Mouse (Mus musculus): ENCODE results near the gene Kcnma1. TPM values are rescaled to one million over a fixed set of nuclear protein-coding genes. Genes with fewer than 3 reads are reported as not detected.

Gene Kcnma1
- polyA plus RNA-seq, 1 experiment from 2014 or later = 0.38 TPM

DNA sequence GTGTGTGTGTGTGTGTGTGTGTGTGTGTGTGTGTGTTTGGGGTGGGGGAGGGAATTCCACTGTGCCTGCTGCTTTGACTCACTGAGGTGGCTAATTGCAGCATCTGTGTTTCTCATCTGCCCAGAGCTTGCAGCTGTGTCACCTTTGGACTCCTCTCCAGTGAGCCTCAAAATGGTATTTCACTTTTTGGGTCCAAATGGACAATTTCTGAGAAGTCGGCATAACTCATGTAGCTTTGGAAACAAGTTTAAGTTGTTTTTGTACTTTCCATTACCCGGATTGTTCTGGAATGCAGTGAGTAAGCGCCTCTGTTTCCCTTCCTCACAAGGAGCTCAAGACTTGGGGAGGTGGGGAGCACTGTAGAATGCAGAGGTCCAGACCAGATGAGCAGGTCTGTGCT lies 317.9 kb downstream of the Kcnma1 start:
- Histone ChIP-seq H3K4me2 (ENCODE audit: low read depth, low read length) (no peak overlapping the region), H3K9ac (ENCODE audit: low read length) (no peak overlapping the region), H3K4me1 (ENCODE audit: control insufficient read depth, insufficient read depth, low read length) (no peaks in the 10 kb centered on the region), H3K9me3 (replicated peaks; ENCODE audit: control insufficient read depth, low read length) (no peaks in the 10 kb centered on the region), H3K4me3 (ENCODE audit: low read length) (no peak overlapping the region), H3K27ac (ENCODE audit: low read length) (no peak overlapping the region), H3K36me3 (ENCODE audit: control insufficient read depth, insufficient read depth) (no peaks in the 10 kb centered on the region), H3K27me3 (ENCODE audit: control insufficient read depth, insufficient read depth, low read length) (peaks cover 64% of the 10 kb centered on the region)
- no peak for ATAC-seq (replicated peaks; ENCODE audit: extremely low read depth, insufficient read depth, low FRiP score)
- 67% methylated on average over 3 of the region's 3 CpGs for WGBS

DNA sequence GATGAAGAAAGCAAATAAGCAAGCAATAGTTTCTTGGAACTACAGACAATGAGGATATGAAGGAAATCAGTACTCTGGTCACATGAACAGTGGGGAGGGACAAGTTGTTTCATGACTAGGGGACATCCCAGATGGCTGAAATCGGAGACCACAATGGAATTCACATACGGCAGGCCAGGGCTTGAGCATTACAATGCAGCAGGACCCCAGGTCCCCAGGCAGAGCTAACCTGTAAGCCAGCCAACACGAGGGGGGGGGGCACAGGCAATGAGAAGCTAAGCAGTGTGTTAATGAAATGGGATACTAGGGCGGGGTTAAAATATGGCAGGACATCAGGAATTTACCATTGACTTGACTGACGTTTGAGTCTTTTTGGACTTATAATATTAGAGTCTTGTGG lies 324.6 kb downstream of the Kcnma1 start:
- Histone ChIP-seq H3K36me3 (ENCODE audit: control insufficient read depth, insufficient read depth) (no peaks in the 10 kb centered on the region), H3K4me1 (ENCODE audit: control insufficient read depth, insufficient read depth, low read length) (no peaks in the 10 kb centered on the region), H3K27me3 (ENCODE audit: control insufficient read depth, insufficient read depth, low read length) (peaks cover 87% of the 10 kb centered on the region), H3K4me2 (ENCODE audit: low read depth, low read length) (no peak overlapping the region), H3K27ac (ENCODE audit: low read length) (no peak overlapping the region), H3K9me3 (replicated peaks; ENCODE audit: control insufficient read depth, low read length) (no peaks in the 10 kb centered on the region), H3K9ac (ENCODE audit: low read length) (no peak overlapping the region), H3K4me3 (ENCODE audit: low read length) (no peak overlapping the region)
- no peak for ATAC-seq (replicated peaks; ENCODE audit: extremely low read depth, insufficient read depth, low FRiP score)
- 58% methylated on average over 5 of the region's 5 CpGs for WGBS

DNA sequence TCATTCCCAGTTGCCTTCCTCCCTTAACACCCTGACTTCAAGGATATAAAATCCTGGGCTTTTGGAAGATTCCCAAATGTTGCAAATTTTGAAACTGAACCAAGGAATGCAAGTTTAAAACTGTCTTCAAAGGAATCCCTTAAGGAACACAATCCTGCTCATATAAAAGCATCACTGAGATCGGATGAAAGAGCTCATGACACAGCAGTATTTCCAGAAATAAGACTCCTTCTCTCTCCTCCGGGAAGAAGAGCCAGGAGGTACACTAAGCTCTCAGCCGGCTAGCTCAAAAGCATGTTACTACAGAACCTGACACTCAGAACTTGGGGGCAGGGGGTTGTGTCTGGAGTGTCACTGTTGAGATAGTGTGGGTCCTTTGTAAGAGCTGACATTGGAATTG lies 325.8 kb downstream of the Kcnma1 start:
- H3K9ac ChIP-seq (ENCODE audit: low read length) = no peak overlapping the region
- ATAC-seq (replicated peaks; ENCODE audit: extremely low read depth, insufficient read depth, low FRiP score) = no peak
- H3K27ac ChIP-seq (ENCODE audit: low read length) = no peak overlapping the region
- no peak overlapping the region for H3K4me3 ChIP-seq (ENCODE audit: low read length)
- H3K9me3 ChIP-seq (replicated peaks; ENCODE audit: control insufficient read depth, low read length) = no peaks in the 10 kb centered on the region
- H3K4me1 ChIP-seq (ENCODE audit: control insufficient read depth, insufficient read depth, low read length) = peaks cover 2% of the 10 kb centered on the region; the same call in 1 of the 2 replicates
- 66% methylated on average over 3 of the region's 3 CpGs for WGBS
- H3K27me3 ChIP-seq (ENCODE audit: control insufficient read depth, insufficient read depth, low read length) = peaks cover 88% of the 10 kb centered on the region
- H3K36me3 ChIP-seq (ENCODE audit: control insufficient read depth, insufficient read depth) = no peaks in the 10 kb centered on the region
- H3K4me2 ChIP-seq (ENCODE audit: low read depth, low read length) = no peak overlapping the region

DNA sequence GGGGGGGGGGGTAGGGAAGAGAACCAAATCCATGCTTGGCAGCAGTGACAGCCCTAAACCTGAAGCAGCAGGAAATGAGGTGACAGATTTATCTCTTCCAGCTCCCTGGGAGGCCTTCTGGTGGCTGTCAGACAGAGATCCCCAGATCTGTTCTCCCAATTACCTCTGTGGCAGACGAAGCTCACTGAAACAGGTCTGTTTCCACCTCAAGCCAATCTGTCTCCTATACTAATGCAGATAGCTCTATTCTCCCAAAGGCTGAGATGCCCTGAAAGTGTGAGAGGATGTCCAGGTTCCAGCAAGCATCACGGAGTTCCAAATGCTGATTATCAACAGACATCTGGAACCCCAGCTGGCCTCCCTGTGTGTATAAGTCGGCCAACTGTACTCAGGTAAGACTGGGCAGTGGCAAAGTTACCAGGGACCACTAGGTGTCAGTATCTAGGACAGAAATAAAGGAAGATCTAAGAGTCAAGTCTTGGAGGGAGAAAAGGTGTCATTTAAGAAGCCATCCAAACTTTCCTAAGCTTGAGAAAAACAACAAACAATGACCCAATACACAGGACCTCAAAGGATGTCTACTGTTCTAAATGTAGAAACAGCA lies 329.7 kb downstream of the Kcnma1 start:
- Histone ChIP-seq H3K36me3 (ENCODE audit: control insufficient read depth, insufficient read depth) (no peaks in the 10 kb centered on the region), H3K27me3 (ENCODE audit: control insufficient read depth, insufficient read depth, low read length) (peaks cover 77% of the 10 kb centered on the region), H3K4me3 (ENCODE audit: low read length) (no peak overlapping the region), H3K4me1 (ENCODE audit: control insufficient read depth, insufficient read depth, low read length) (peaks cover 14% of the 10 kb centered on the region), H3K9me3 (replicated peaks; ENCODE audit: control insufficient read depth, low read length) (0 out of 2 replicates have a peak, but pooled peaks cover under 1% of the 10 kb centered on the region), H3K27ac (ENCODE audit: low read length) (no peak overlapping the region), H3K9ac (ENCODE audit: low read length) (no peak overlapping the region), H3K4me2 (ENCODE audit: low read depth, low read length) (no peak overlapping the region)
- ATAC-seq (replicated peaks; ENCODE audit: extremely low read depth, insufficient read depth, low FRiP score) = no peak
- 26% methylated on average over 3 of the region's 3 CpGs for WGBS

DNA sequence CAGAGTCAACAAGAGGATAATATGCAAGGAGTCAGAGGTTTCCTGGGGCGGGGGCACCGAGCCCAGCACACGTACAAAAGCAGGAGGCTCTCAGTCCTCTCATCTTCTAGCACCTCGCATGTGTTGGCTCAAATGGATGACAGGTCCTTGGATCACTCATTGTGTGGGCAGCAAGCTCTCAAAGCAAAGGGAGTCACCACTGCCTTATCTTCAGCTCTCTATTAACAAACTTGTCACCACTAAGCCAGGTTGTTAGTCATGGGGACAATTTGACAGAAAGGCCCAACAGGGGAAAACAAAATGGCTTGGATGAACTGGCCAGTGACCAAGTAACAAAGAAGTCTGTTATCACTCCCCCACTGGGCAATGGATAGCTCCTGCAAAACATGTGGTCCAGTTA lies 331.5 kb downstream of the Kcnma1 start:
- H3K4me1 ChIP-seq (ENCODE audit: control insufficient read depth, insufficient read depth, low read length) = peaks cover 14% of the 10 kb centered on the region
- peak; percentile 89 for ATAC-seq (replicated peaks; ENCODE audit: extremely low read depth, insufficient read depth, low FRiP score)
- 16% methylated on average over 4 of the region's 4 CpGs for WGBS
- 0 out of 2 replicates have a peak, but pooled peaks cover 2% of the 10 kb centered on the region for H3K9me3 ChIP-seq (replicated peaks; ENCODE audit: control insufficient read depth, low read length)
- no peak overlapping the region for H3K27ac ChIP-seq (ENCODE audit: low read length)
- H3K4me3 ChIP-seq (ENCODE audit: low read length) = no peak overlapping the region
- no peak overlapping the region for H3K4me2 ChIP-seq (ENCODE audit: low read depth, low read length)
- no peaks in the 10 kb centered on the region for H3K36me3 ChIP-seq (ENCODE audit: control insufficient read depth, insufficient read depth)
- no peak overlapping the region for H3K9ac ChIP-seq (ENCODE audit: low read length)
- H3K27me3 ChIP-seq (ENCODE audit: control insufficient read depth, insufficient read depth, low read length) = peaks cover 82% of the 10 kb centered on the region

DNA sequence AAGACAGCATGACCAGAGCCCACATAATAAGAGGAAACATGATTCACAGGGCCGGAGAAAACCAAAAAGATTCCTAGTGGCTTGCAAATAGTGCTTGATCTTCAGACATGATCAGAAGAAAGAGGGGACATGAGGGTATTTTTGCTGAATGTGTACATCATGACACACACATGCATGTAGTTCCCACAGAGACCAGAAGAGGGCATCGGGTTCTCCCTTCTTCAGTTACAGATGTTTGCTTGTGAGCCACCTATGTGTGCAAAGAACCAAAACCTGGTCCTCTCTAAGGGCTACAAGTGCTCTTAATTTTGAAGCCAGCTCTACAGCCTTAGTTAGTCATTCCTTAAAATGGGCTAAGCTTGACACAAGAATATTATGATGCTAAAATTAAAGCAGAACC lies 334.9 kb downstream of the Kcnma1 start:
- Histone ChIP-seq H3K4me2 (ENCODE audit: low read depth, low read length) (no peak overlapping the region), H3K27me3 (ENCODE audit: control insufficient read depth, insufficient read depth, low read length) (peaks cover 81% of the 10 kb centered on the region), H3K27ac (ENCODE audit: low read length) (no peak overlapping the region), H3K9me3 (replicated peaks; ENCODE audit: control insufficient read depth, low read length) (0 out of 2 replicates have a peak, but pooled peaks cover 2% of the 10 kb centered on the region), H3K9ac (ENCODE audit: low read length) (no peak overlapping the region), H3K4me3 (ENCODE audit: low read length) (no peak overlapping the region), H3K4me1 (ENCODE audit: control insufficient read depth, insufficient read depth, low read length) (peaks cover 14% of the 10 kb centered on the region), H3K36me3 (ENCODE audit: control insufficient read depth, insufficient read depth) (no peaks in the 10 kb centered on the region)
- ATAC-seq (replicated peaks; ENCODE audit: extremely low read depth, insufficient read depth, low FRiP score) = no peak
- 57% methylated on average over 2 of the region's 2 CpGs for WGBS

DNA sequence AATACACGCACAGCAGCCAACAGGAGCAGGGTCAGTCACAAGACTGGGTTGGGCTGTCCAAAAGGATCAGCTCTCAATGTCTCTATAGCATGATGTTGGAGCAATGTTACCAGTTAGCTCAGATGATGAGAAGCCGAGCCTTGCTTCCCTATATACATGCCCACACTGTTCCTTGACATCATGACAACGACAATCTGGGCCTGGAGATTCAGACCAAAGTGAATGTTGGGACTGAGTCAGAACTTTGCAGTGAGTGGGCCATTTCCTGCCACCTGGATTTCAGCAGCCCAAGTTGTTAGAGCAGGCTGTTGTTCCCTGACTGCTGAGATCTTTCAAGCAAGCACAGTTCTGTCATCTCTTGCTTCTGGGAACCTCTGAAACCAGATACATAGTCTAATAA lies 347.9 kb downstream of the Kcnma1 start:
- Histone ChIP-seq H3K36me3 (ENCODE audit: control insufficient read depth, insufficient read depth) (no peaks in the 10 kb centered on the region), H3K9ac (ENCODE audit: low read length) (no peak overlapping the region), H3K4me1 (ENCODE audit: control insufficient read depth, insufficient read depth, low read length) (no peaks in the 10 kb centered on the region), H3K9me3 (replicated peaks; ENCODE audit: control insufficient read depth, low read length) (peaks cover 2% of the 10 kb centered on the region), H3K4me3 (ENCODE audit: low read length) (no peak overlapping the region), H3K27ac (ENCODE audit: low read length) (no peak overlapping the region), H3K4me2 (ENCODE audit: low read depth, low read length) (no peak overlapping the region), H3K27me3 (ENCODE audit: control insufficient read depth, insufficient read depth, low read length) (peaks cover 28% of the 10 kb centered on the region)
- ATAC-seq (replicated peaks; ENCODE audit: extremely low read depth, insufficient read depth, low FRiP score) = no peak
- 76% methylated on average over 3 of the region's 3 CpGs for WGBS

DNA sequence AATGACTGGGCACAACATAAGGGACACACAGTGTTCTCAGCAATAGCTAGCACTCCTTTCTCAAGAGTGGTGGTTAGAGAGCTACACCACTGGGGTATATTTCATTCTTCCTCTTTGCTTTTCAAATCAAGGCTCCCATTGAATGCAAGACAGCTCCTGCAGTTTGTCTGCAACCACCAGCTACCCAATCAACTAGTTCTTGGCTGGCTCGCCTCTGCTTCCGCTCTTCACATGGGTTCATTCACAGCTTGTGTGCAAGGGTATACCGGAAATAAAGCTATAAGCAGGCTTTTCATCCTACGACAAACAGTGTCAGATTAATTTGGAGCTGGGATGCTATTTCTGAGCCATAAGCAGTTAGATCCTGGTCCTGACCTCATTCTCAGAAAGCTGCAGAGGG lies 362.6 kb downstream of the Kcnma1 start:
- H3K9me3 ChIP-seq (replicated peaks; ENCODE audit: control insufficient read depth, low read length) = no peaks in the 10 kb centered on the region
- no peak overlapping the region for H3K4me3 ChIP-seq (ENCODE audit: low read length)
- no peak overlapping the region for H3K4me2 ChIP-seq (ENCODE audit: low read depth, low read length)
- H3K27me3 ChIP-seq (ENCODE audit: control insufficient read depth, insufficient read depth, low read length) = peaks cover 40% of the 10 kb centered on the region
- no peak overlapping the region for H3K9ac ChIP-seq (ENCODE audit: low read length)
- no peak for ATAC-seq (replicated peaks; ENCODE audit: extremely low read depth, insufficient read depth, low FRiP score)
- 60% methylated on average over 4 of the region's 4 CpGs for WGBS
- no peaks in the 10 kb centered on the region for H3K4me1 ChIP-seq (ENCODE audit: control insufficient read depth, insufficient read depth, low read length)
- H3K27ac ChIP-seq (ENCODE audit: low read length) = no peak overlapping the region
- no peaks in the 10 kb centered on the region for H3K36me3 ChIP-seq (ENCODE audit: control insufficient read depth, insufficient read depth)

DNA sequence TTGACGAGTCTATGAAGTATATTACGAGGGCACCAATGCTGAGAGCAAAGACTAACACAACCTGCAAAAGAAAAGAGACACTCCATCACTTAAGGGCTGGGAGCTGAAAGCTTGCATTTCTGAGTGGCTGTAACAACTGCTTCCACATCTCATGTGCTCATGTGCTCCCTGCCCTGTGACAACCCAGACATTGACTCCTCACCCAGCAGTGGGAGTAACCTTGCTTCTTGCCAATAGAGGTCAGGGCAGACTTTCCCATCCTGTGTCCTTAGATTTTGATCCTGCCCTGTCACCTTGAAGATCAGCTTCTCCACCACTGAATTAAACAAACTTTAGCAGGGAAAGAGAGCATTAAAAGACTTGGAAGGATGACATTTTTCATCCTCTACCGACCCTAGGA lies 364.2 kb downstream of the Kcnma1 start:
- Histone ChIP-seq H3K9me3 (replicated peaks; ENCODE audit: control insufficient read depth, low read length) (no peaks in the 10 kb centered on the region), H3K27ac (ENCODE audit: low read length) (no peak overlapping the region), H3K4me2 (ENCODE audit: low read depth, low read length) (no peak overlapping the region), H3K4me3 (ENCODE audit: low read length) (no peak overlapping the region), H3K36me3 (ENCODE audit: control insufficient read depth, insufficient read depth) (no peaks in the 10 kb centered on the region), H3K9ac (ENCODE audit: low read length) (no peak overlapping the region), H3K4me1 (ENCODE audit: control insufficient read depth, insufficient read depth, low read length) (no peaks in the 10 kb centered on the region), H3K27me3 (ENCODE audit: control insufficient read depth, insufficient read depth, low read length) (peaks cover 40% of the 10 kb centered on the region)
- WGBS = 88% methylated on average over 3 of the region's 3 CpGs
- no peak for ATAC-seq (replicated peaks; ENCODE audit: extremely low read depth, insufficient read depth, low FRiP score)
